Mouse (Mus musculus) spleen, postnatal 10 days (tissue): ENCODE measurements around the gene Rbp3.

Source experiments
- DNase-seq, 2 experiments: peaks; one replicate each; pipeline ENCODE4 v3.0.0; 2021 to 2022; ENCODE audit warnings: low spot score in 2 of 2

Rbp3 gene

DNA sequence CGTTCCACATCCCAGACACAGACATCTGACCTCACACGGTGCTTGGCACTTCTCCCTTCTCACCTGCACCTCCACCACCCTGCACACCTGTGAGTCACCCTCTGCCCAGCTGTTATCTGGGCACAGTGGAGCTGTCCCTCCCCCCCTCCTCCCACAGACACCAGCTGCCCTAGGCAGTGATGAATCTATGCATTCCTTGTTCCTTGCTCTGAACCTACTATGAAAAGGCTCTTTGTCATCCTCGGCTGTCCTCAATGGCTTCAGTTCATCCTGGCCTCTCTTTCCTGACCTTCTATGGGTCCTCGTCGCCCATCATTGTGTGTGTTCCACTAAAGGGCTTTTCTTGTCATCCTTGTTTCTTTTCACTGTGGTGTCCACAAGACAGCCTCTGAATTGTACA lies 20.9 kb downstream of the Rbp3 start:
- no peak for DNase-seq

DNA sequence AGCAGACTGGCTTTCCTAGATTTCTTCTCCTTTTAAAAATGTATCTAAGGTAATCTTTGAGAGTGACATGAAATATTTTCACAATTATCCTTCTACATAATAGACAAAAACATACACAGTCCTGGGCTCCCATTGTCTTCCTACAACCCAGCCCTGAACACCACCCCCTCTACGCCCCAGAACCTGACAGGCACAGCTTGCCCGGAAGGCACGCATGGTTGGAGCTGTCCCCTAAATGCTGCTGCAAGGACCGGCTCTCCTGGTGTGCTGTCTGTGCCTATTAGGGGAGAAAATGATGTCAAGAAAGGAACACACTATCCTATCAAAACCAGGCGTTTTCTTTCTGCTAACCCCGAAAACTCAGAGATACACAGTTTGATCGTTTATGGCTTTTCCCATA lies 23.9 kb downstream of the Rbp3 start:
- DNase-seq = no peak

DNA sequence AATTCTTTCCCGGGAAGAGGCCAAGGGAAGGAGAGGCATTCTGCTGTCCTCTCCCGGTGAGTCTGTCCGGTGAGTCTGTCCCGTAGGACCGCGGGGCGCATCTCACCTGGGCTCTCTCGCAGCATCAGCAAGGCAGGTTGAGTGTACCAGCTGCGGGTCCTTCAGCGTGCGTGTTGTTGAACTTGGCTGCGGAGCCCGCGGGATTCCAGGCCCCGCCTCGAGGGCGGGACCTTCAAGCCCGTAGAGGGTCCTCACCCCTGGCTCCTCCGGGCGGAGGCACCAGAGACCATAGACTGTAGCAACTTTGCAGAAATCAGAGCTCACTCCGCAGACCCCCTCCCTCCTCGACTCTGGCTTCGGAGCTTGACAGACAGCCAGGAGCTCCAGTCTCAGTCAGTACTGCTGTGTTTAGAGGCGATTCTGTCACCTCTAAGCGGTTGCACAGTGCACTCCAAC lies 24.8 kb downstream of the Rbp3 start, which contains the start of gene Zfp488:
TSS of gene Zfp488 (minus strand) at position 161 of the 456 bp plus-strand sequence.
- DNase-seq = no peak

DNA sequence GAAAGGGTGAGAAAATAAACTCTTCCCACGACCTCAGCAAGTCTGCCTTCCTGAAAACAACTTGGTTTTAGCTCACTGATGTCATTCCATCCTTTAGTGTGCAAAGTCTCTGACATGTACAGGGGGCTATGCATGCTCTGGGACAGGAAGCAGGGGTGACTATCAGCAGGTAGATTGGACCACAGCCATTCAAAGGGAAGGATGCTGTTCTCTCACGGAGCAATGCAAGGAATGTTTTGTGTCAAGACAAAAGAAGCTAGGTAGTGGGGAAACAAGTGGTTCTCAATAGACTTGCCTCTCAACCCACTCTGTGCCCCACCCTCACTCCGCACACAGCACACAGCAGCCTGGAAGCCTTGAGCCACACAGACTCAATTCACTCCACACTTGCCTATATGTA lies 35.4 kb downstream of the Rbp3 start:
- no peak for DNase-seq

DNA sequence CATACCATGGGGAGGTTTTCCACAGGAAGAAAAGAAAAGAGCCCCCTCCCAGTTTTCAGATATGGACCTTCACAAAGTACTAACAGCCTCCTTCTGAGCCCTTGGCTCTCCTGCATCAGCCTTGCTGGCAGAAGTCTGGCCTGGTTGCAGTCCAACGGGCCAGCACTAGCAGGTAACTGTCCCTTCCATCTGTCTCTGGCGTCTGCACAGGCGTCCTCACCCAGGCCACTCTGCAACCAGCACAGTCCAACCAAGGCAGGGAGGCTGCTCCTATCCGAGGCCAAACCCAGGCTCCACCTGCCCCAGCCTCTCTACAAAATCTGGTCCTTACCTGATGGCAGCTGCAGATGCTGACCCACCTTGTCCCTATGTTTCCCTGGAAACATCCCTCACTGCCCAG lies 38.2 kb downstream of the Rbp3 start:
- DNase-seq = no peak

DNA sequence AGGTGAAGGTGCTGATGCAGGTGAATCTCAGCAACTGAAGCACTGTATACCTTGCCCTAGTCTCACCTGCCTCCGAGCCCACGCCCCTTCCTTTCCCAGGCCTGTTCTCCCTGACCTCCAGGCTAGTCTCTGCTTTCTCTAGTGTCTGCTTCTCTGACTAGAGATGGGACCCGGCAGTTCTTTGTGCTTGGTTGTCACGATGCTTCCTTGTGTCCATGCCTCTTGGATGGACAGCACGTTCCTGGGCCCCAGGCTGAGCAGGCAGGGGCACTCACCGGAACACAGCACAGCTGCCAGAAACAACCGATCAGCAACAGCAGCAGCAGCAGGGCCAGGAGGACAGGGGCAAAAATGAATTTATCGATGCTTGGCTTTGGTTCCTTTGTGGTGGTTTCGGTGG lies 39.2 kb downstream of the Rbp3 start:
- no peak for DNase-seq

DNA sequence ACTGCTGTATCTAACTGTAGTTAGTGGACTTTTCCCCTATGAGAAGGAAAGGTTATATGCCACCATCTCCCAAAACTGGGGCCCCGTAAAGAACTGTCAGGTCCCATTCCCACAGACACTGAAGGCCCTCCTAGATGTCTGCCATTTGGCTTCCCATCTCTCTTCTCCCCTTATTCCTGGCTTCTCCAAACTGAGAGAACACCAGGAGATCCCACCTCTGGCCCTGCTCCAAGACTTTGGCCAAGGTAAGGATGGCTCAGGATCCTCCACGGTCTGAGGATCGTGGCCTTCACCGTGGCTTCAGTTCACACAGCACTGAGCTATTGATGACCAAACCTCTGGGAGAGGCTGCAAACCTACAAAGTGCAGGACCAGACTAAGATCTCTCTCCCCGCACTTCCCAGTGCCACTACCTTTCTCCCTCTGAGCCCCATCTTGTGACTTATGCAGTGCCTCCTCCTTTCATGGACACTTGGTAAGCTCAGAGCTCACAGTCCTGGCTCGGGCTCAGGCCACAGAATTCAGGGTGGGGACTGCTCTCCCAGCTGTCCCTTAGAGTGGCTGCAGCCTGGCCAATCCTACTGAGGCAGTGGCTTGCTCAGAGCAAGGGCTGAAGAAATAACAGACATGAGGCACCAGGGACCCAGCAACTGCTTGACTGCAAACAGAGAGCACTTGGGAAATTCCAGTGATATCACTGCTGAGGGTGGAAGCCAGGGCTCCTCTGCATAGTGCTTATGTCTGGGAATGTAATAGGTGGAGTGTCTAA lies 39.9 kb downstream of the Rbp3 start:
- no peak for DNase-seq

DNA sequence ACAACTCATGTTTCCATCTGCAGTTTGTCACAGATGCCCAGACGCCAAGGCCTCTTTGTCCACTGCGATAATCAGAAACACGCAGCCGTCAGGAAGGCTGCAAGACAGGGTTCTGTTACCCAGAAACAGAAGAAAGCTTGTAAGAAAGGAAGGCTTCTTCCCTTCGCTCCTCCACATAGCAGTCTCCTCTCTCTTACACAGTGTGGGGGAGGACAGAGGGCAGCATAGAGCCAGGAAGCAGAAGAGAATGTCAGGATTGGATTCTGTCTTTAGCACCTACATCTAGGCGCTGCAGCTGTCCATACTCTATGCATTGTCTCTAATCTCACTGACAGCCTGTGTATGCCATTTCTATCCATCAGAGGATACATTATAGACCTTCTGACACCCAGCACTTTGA lies 43.6 kb downstream of the Rbp3 start:
- DNase-seq = no peak

DNA sequence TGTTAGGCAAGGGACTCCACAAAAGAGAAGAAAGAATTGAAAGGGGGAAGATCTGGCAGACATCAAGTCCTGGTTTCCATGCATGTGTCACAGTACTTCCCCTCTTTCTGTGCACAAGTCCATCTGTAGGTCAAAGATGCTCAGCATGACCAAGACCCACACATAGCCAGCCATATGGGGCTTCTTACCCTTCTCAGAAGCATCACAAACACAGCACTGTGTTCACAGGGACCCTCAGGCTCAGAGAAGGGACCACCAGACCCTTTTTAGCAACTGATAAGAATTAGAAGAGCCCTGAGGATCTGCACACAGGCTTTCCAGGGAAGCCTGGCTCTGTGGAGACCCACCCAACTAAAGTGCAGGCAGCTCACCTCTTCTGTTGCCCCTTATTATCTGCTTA lies 46.3 kb downstream of the Rbp3 start:
- no peak for DNase-seq

DNA sequence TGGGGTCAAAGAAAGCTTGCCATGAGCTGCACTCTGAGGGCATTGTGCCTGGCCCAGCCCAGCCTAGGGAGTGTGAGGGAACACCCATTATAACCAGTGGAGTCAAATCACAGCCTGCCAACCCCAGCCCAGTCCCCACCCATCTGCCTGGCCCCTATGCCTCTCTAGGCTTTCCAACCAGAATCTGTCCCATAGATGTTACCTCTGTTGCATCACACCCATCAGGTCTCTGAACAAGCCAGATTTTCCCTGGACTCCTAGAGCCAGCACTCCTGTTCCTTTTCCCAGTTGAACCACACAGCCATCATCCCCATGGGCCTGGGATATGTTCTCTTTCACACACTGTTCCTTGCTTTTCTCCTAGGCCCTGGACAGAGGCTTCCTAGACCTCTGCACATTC lies 47.6 kb downstream of the Rbp3 start:
- DNase-seq = no peak

DNA sequence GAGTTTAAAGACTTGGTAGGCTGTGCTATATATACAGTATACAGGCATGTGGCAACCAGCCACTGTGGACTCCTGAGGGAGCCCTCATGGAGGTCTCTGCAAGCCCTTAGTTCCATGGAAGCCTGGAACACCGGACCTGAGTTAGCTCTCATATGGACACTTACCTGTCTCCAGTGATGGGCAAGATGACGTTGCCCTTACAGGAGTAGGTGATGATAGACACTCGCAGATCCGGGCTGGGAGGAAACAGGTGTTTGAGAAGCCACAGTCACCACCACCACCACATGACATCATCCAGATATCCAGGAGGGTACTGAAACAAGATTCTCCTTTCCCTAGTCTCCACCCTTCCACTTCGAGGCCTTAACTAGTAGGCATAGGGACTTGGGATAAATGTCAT lies 48.6 kb downstream of the Rbp3 start:
- no peak for DNase-seq
